Mouse (Mus musculus) neural tube, embryonic 12.5 days (tissue): Measurements from ENCODE around the gene Rbm47. TPM values are rescaled to one million over a fixed set of nuclear protein-coding genes. Genes with fewer than 3 reads are reported as not detected.
"Not testable (repeated sequence)": the region's sequence is repeated elsewhere in the genome, so short reads cannot be mapped to it uniquely, and the experiment has no call there.

ENCODE experiments used
- ATAC-seq: fragments of 200-750 bp; cut with Nextera tagmentation; 2 replicates; pipeline ENCODE4 v1.8.0; 2017; ENCODE audit warnings: low read depth, mild to moderate bottlenecking, moderate TSS enrichment, moderate library complexity; ENCODE audit not compliant: low FRiP score
- H3K27ac ChIP-seq: fragments of 300-500 bp; sonication (generic); 2 replicates; pipeline ENCODE4 v1.5.1; 2016
- H3K27me3 ChIP-seq: fragments of 300-500 bp; sonication (generic); replicated peaks from 2 replicates; pipeline ENCODE4 v1.6.1; 2016; ENCODE audit warnings: mild to moderate bottlenecking
- H3K36me3 ChIP-seq: fragments of 300-500 bp; sonication (generic); 2 replicates; pipeline ENCODE4 v1.6.1; 2016; ENCODE audit warnings: mild to moderate bottlenecking
- H3K4me1 ChIP-seq: fragments of 300-500 bp; sonication (generic); 2 replicates; pipeline ENCODE4 v1.6.1; 2016
- H3K4me2 ChIP-seq: fragments of 300-500 bp; sonication (generic); replicated peaks from 2 replicates; pipeline ENCODE4 v1.6.1; 2016; ENCODE audit warnings: mild to moderate bottlenecking
- H3K4me3 ChIP-seq: fragments of 300-500 bp; sonication (generic); 2 replicates; pipeline ENCODE4 v1.5.1; 2016
- H3K9ac ChIP-seq: fragments of 300-500 bp; sonication (generic); 2 replicates; pipeline ENCODE4 v1.6.1; 2016; ENCODE audit warnings: mild to moderate bottlenecking
- H3K9me3 ChIP-seq: fragments of 300-500 bp; sonication (generic); 2 replicates; pipeline ENCODE4 v1.6.1; 2016; ENCODE audit warnings: mild to moderate bottlenecking
- WGBS: fragments of 180-500 bp; shearing (Covaris S2); methylation state at CpG from one replicate; pipeline ENCODE4 v1.1.7; 2016; 5-methylcytosine and 5-hydroxymethylcytosine counted together
- microRNA-seq: library from miRNA; unstranded; fragments of <30 nt; microRNA quantifications from one replicate; pipeline ENCODE4, GENCODE M21; 2017
- polyA plus RNA-seq: library from polyadenylated mRNA; unstranded; fragments of >200 nt; fragmentation: Nextera tagmentation; extraction: Ambion mirVana; gene quantifications from 2 replicates; pipeline ENCODE4 v1.2.1, GENCODE M21; 2016

Gene Rbm47
- polyA plus RNA-seq, 1 experiment from 2014 or later, result 1.4 TPM

- H3K27ac ChIP-seq, H3K9me3 ChIP-seq, H3K36me3 ChIP-seq, H3K4me3 ChIP-seq, H3K4me2 ChIP-seq, H3K4me1 ChIP-seq, ATAC-seq, H3K9ac ChIP-seq, H3K27me3 ChIP-seq: not testable (repeated sequence)
- WGBS, result 71% methylated on average over 3 of the region's 3 CpGs
Observed at GRCm38 (mm10) chr5:65987004-65987403, 185.9 kb downstream of the Rbm47 start.

DNA sequence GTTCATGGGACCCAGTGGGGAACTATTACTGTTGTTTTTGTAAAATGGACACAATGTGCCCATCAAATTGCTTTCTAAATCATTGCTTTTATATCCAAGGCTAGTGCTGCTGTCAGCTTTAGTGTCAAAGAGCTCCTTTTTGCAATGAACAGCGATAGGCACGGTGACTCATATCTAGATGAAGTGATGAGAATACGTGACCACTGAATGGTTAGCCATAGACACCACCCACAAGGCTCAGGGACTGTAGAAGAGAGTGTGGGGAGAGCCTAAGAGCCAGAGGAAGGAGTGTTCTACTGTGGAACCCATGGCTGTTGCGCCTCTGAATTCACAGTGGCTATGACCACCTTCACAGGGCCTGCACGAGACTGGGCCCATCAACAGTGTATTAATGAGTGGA, 186.5 kb downstream of the Rbm47 start:
- ATAC-seq, result no peak
- H3K9me3 ChIP-seq, result no peaks in the 10 kb centered on the region
- no peak overlapping the region for H3K4me2 ChIP-seq
- H3K27ac ChIP-seq, result no peak overlapping the region
- no peaks in the 10 kb centered on the region for H3K36me3 ChIP-seq
- no peak overlapping the region for H3K4me3 ChIP-seq
- H3K4me1 ChIP-seq, result no peaks in the 10 kb centered on the region
- no peak overlapping the region for H3K9ac ChIP-seq
- 92% methylated on average over 5 of the region's 5 CpGs for WGBS
- no peaks in the 10 kb centered on the region for H3K27me3 ChIP-seq

GRCm38 (mm10) chr5:65975731-65976130, 197.2 kb downstream of the Rbm47 start:
- no peaks in the 10 kb centered on the region for H3K27me3 ChIP-seq
- ATAC-seq, result no peak
- no peak overlapping the region for H3K4me3 ChIP-seq
- 88% methylated on average over 13 of the region's 13 CpGs for WGBS
- no peaks in the 10 kb centered on the region for H3K4me1 ChIP-seq
- no peaks in the 10 kb centered on the region for H3K9me3 ChIP-seq
- no peaks in the 10 kb centered on the region for H3K36me3 ChIP-seq
- H3K4me2 ChIP-seq, result no peak overlapping the region
- H3K27ac ChIP-seq, result no peak overlapping the region
- no peak overlapping the region for H3K9ac ChIP-seq

DNA sequence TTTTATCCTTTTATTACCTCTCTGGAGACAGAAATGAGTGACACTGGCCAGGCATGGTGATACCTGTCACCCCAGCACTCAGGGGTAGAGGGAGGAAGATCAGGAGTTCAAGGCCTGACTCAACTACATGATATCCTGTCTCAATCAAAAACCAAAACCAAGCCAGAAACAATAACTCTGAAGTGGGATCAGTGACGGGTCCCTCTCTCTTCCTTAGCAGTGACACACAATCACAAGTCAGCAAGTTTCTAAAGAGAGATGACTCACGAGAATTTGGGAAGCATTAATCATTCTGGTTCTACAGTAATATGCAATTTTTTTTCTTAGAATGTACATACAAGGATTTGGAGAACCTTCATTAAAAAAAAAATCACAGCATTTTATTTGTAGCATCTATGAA, 199.7 kb downstream of the Rbm47 start:
- no peak overlapping the region for H3K4me2 ChIP-seq
- H3K27ac ChIP-seq, result no peak overlapping the region
- H3K36me3 ChIP-seq, result no peaks in the 10 kb centered on the region
- H3K9me3 ChIP-seq, result no peaks in the 10 kb centered on the region
- no peak overlapping the region for H3K4me3 ChIP-seq
- 75% methylated on average over 2 of the region's 2 CpGs for WGBS
- no peak overlapping the region for H3K9ac ChIP-seq
- no peaks in the 10 kb centered on the region for H3K4me1 ChIP-seq
- H3K27me3 ChIP-seq, result no peaks in the 10 kb centered on the region
- no peak for ATAC-seq

GRCm38 (mm10) chr5:65968004-65968403, 204.9 kb downstream of the Rbm47 start:
- Histone ChIP-seq H3K4me3 (no peak overlapping the region), H3K9ac (no peak overlapping the region), H3K4me1 (no peaks in the 10 kb centered on the region), H3K9me3 (no peaks in the 10 kb centered on the region), H3K4me2 (no peak overlapping the region), H3K36me3 (no peaks in the 10 kb centered on the region), H3K27me3 (no peaks in the 10 kb centered on the region), H3K27ac (no peak overlapping the region)
- 91% methylated on average over 3 of the region's 3 CpGs for WGBS
- no peak for ATAC-seq

DNA sequence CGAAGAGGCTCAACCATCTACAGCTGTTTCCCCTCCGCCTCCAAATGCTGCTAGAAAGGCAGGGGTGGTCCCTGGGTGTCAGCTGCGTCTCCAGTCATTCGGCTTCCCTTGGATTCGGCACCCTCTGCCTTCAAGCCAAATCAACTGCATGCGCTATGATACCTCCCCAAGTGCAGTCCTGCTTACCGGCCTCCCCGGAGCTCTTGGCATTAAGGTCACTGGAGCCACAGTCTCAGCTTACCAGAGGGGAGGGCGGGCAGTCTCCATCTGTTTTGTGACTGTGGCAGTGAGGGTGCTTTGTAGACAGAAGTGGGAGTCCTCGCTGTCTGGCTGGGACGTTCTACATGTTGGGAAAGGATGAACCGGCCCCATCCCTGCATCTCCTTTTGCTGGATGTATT, 205.8 kb downstream of the Rbm47 start:
- Histone ChIP-seq H3K27ac (no peak overlapping the region), H3K4me1 (no peaks in the 10 kb centered on the region), H3K9me3 (no peaks in the 10 kb centered on the region), H3K27me3 (no peaks in the 10 kb centered on the region), H3K36me3 (no peaks in the 10 kb centered on the region), H3K4me3 (no peak overlapping the region), H3K4me2 (no peak overlapping the region), H3K9ac (no peak overlapping the region)
- no peak for ATAC-seq
- 67% methylated on average over 12 of the region's 12 CpGs for WGBS

Small RNAs within 50 kb of the gene (microRNA-seq; reads per million reads assigned to microRNA genes)
- not detected for gene Gm25952

Other genes starting within 250 kb of the Rbm47 start
- not detected in 2 replicates for gene Chrna9, start 238.2 kb downstream of the Rbm47 start, polyA plus RNA-seq
- 0.05 and 0.22 TPM in 2 replicates for gene 9130230L23Rik, start 168.8 kb downstream of the Rbm47 start, polyA plus RNA-seq
- 0.88 and 1.0 TPM in 2 replicates for gene Nsun7, start 86.8 kb upstream of the Rbm47 start, polyA plus RNA-seq